Mouse (Mus musculus): ENCODE data around the gene Eprs.

DNA sequence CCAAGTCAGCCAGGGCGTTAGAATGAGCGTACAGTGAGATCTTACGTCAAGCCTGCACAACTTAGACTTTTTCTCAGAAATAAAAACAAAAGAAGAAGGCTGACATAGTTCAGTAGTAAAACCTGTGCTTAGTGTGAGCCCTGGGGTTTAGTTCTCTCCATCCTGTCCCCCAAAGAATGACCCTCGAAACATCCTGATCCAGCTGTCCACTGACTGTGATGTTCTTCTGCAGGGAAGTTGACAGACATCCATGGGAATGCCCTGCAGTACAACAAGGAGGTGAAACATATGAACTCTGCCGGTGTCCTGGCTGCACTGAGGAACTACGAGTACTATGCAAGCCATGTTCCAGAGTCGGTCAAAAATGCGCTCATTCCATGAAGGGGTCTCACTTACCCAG, 6.6 kb upstream of the Eprs start:
- no peak for TF ChIP-seq CTCF (IDR thresholded peaks at IDR 0.05)
- TF ChIP-seq EP300 (IDR thresholded peaks at IDR 0.05): no peak

All from lung, postnatal 0 days (tissue).